In genomic region chr2:26299336-26299735, GRCm38 (mm10) we compare ENCODE assay signal across 12 mouse cellular contexts. TPM values are rescaled to one million over a fixed set of nuclear protein-coding genes. Genes with fewer than 3 reads are reported as not detected.
A peak's percentile ranks its signal among the peaks of the same experiment; 100 is the strongest.
DNase-seq lines count a peak whose midpoint lies in the region; ATAC-seq lines count a peak whose summit lies in the region.
"Had no signal": no experiment of that assay in that cellular context is flagged by ENCODE, and none has a peak within 500 bp of the region (broad histone marks: within the 10 kb centered on the region; RNA-seq: fewer than 3 reads in every experiment).

No protein-coding gene starts in this region.

- no peak overlapping the region for H3K4me3 ChIP-seq in embryonic facial prominence, embryonic 10.5 days
- no peak overlapping the region for H3K4me3 ChIP-seq in hindbrain, embryonic 16.5 days (ENCODE audit: low read length)
- H3K4me3 ChIP-seq in stomach, embryonic 14.5 days (ENCODE audit: low read depth, low read length), result no peak overlapping the region; the same call in 1 of the 2 replicates
- H3K4me3 ChIP-seq: limb, embryonic 10.5 days had no signal

- peak overlapping the region; percentile 44; the same call in 1 of the 2 replicates for H3K4me2 ChIP-seq in hindbrain, embryonic 16.5 days (ENCODE audit: low read length)
- H3K4me2 ChIP-seq in stomach, embryonic 14.5 days (replicated peaks; ENCODE audit: low read depth, low read length), result peak overlapping the region; percentile 20; the same call in 1 of the 2 replicates

- peaks cover 49% of the 10 kb centered on the region for H3K4me1 ChIP-seq in embryonic facial prominence, embryonic 10.5 days
- peaks cover 43% of the 10 kb centered on the region for H3K4me1 ChIP-seq in hindbrain, embryonic 16.5 days (ENCODE audit: control insufficient read depth, insufficient read depth, low read depth, low read length)
- peaks cover 27% of the 10 kb centered on the region for H3K4me1 ChIP-seq in stomach, embryonic 14.5 days (ENCODE audit: control insufficient read depth, insufficient read depth, low read length)

- H3K9ac ChIP-seq in hindbrain, embryonic 16.5 days (ENCODE audit: low read depth, low read length), result peak overlapping the region; percentile 46
- no peak overlapping the region for H3K9ac ChIP-seq in stomach, embryonic 14.5 days (replicated peaks; ENCODE audit: low read depth, low read length)

- H3K36me3 ChIP-seq in embryonic facial prominence, embryonic 10.5 days (replicated peaks), result no peaks in the 10 kb centered on the region
- no peaks in the 10 kb centered on the region for H3K36me3 ChIP-seq in hindbrain, embryonic 16.5 days (ENCODE audit: control insufficient read depth, insufficient read depth, low read length)
- H3K36me3 ChIP-seq in stomach, embryonic 14.5 days (ENCODE audit: control insufficient read depth, insufficient read depth, low read length), result no peaks in the 10 kb centered on the region
- H3K36me3 ChIP-seq: limb, embryonic 10.5 days had no signal

- peaks cover 34% of the 10 kb centered on the region for H3K27me3 ChIP-seq in embryonic facial prominence, embryonic 10.5 days (replicated peaks; ENCODE audit: low read depth, poor library complexity, severe bottlenecking)
- no peaks in the 10 kb centered on the region for H3K27me3 ChIP-seq in hindbrain, embryonic 16.5 days (replicated peaks; ENCODE audit: control insufficient read depth, insufficient read depth, low read length)
- no peaks in the 10 kb centered on the region for H3K27me3 ChIP-seq in stomach, embryonic 14.5 days (ENCODE audit: control insufficient read depth, insufficient read depth, low read length)

- ATAC-seq in hindbrain, embryonic 16.5 days, result no peak
- no peak for ATAC-seq in stomach, embryonic 14.5 days (ENCODE audit: insufficient number of reproducible peaks, insufficient read depth, low FRiP score, low read depth)
- ATAC-seq: CD4-positive, CD25-positive, alpha-beta regulatory T cell, adult 4 months had no signal

- H3K27ac ChIP-seq in embryonic facial prominence, embryonic 10.5 days (replicated peaks), result peak overlapping the region; percentile 45
- H3K27ac ChIP-seq in hindbrain, embryonic 16.5 days (ENCODE audit: low read depth, low read length), result peak overlapping the region; percentile 76
- peak overlapping the region; percentile 16; the same call in 1 of the 2 replicates for H3K27ac ChIP-seq in stomach, embryonic 14.5 days (ENCODE audit: low read length)

- 31% methylated on average over 7 of the region's 7 CpGs for WGBS in embryonic facial prominence, embryonic 10.5 days
- 19% methylated on average over 7 of the region's 7 CpGs for WGBS in hindbrain, embryonic 16.5 days
- 55% methylated on average over 7 of the region's 7 CpGs for WGBS in stomach, embryonic 14.5 days

- DNase-seq in layer of hippocampus, postnatal 10 days (ENCODE audit: low spot score in 2 of 2), result peak; percentile 42 to 50
- DNase-seq in layer of hippocampus, postnatal 25 days (ENCODE audit: extremely low spot score in 1 of 2, low spot score in 1 of 2), result no peak
- no peak for DNase-seq in embryonic facial prominence, embryonic 10.5 days (ENCODE audit: low spot score)
- DNase-seq in thymus, postnatal 4 days, result no peak
- no peak for DNase-seq in spleen, postnatal 4 days (ENCODE audit: low spot score in 2 of 2)
- DNase-seq in urinary bladder, postnatal 25 days (ENCODE audit: low spot score), result no peak

- no peaks in the 10 kb centered on the region for H3K9me3 ChIP-seq in embryonic facial prominence, embryonic 10.5 days
- no peaks in the 10 kb centered on the region; the same call in 1 of the 2 replicates for H3K9me3 ChIP-seq in hindbrain, embryonic 16.5 days (ENCODE audit: control insufficient read depth, low read length)
- no peaks in the 10 kb centered on the region for H3K9me3 ChIP-seq in stomach, embryonic 14.5 days (ENCODE audit: control insufficient read depth, low read depth, low read length)
- H3K9me3 ChIP-seq: limb, embryonic 10.5 days had no signal

RNA-seq across cellular contexts. Expression of gene Ccdc187, which starts 5.0 kb away (rescaled TPM):
- total RNA-seq in layer of hippocampus, postnatal 10 days (2021), result 1 to 10 TPM in 1 of 2 experiments, under 1 TPM in 1; 0.78 to 1.1 TPM
- total RNA-seq in layer of hippocampus, postnatal 25 days (2021), result under 1 TPM; 0.52 to 0.94 TPM
- 0.03 and 0.04 TPM in 2 replicates for polyA plus RNA-seq in embryonic facial prominence, embryonic 10.5 days (2016; fragmentation: Nextera tagmentation; extraction: Ambion mirVana)
- polyA plus RNA-seq in hindbrain, embryonic 16.5 days (2015; fragmentation: Nextera tagmentation; extraction: Ambion mirVana), result 0.15 and 0.19 TPM in 2 replicates
- 0.58 and 1.1 TPM in 2 replicates for polyA plus RNA-seq in stomach, embryonic 14.5 days (2014; fragmentation: Nextera tagmentation; extraction: Ambion mirVana)
- total RNA-seq: megakaryocyte, adult 5-6 weeks had no signal
- polyA plus RNA-seq: CD4-positive, CD25-positive, alpha-beta regulatory T cell, adult 4 months; embryonic facial prominence, embryonic 11.5 days had no signal

RNA-seq across cellular contexts. Expression of gene Gpsm1, which starts 16.0 kb away (rescaled TPM):
- 10 to 100 TPM; 83.7 to 84.2 TPM for total RNA-seq in layer of hippocampus, postnatal 10 days (2021)
- 10 to 100 TPM; 38.3 to 42.4 TPM for total RNA-seq in layer of hippocampus, postnatal 25 days (2021)
- 96.7 and 97.2 TPM in 2 replicates for polyA plus RNA-seq in embryonic facial prominence, embryonic 10.5 days (2016; fragmentation: Nextera tagmentation; extraction: Ambion mirVana)
- 177 and 185 TPM in 2 replicates for polyA plus RNA-seq in hindbrain, embryonic 16.5 days (2015; fragmentation: Nextera tagmentation; extraction: Ambion mirVana)
- polyA plus RNA-seq in stomach, embryonic 14.5 days (2014; fragmentation: Nextera tagmentation; extraction: Ambion mirVana), result 24.0 and 24.1 TPM in 2 replicates

RNA-seq across cellular contexts. Expression of gene Dnlz, which starts 52.6 kb away (rescaled TPM):
- 10 to 100 TPM; 26.6 to 27.1 TPM for total RNA-seq in layer of hippocampus, postnatal 10 days (2021)
- total RNA-seq in layer of hippocampus, postnatal 25 days (2021), result 10 to 100 TPM; 26.3 to 27.8 TPM
- 31.5 and 32.2 TPM in 2 replicates for polyA plus RNA-seq in embryonic facial prominence, embryonic 10.5 days (2016; fragmentation: Nextera tagmentation; extraction: Ambion mirVana)
- polyA plus RNA-seq in hindbrain, embryonic 16.5 days (2015; fragmentation: Nextera tagmentation; extraction: Ambion mirVana), result 30.1 and 32.6 TPM in 2 replicates
- 25.6 and 27.6 TPM in 2 replicates for polyA plus RNA-seq in stomach, embryonic 14.5 days (2014; fragmentation: Nextera tagmentation; extraction: Ambion mirVana)

Comparison
In these comparisons a context has a peak if more than half of its experiments do, and no peak if none do; other contexts are left out.
1. DNase-seq: peak in layer of hippocampus, postnatal 10 days (2 of 2); none in layer of hippocampus, postnatal 25 days (0 of 2), embryonic facial prominence, embryonic 10.5 days (single experiment), thymus, postnatal 4 days (single experiment), spleen, postnatal 4 days (0 of 2) and urinary bladder, postnatal 25 days (single experiment).
2. H3K27ac ChIP-seq: peak in every context shown above with its lines; median percentile 76 in hindbrain, embryonic 16.5 days; 45 in embryonic facial prominence, embryonic 10.5 days; 16 in stomach, embryonic 14.5 days.